Mouse (Mus musculus) ES-E14 (cell line): ENCODE measurements around the gene Ccdc88c.

ENCODE experiments used
- CHD2 ChIP-seq: IDR thresholded peaks from 2 replicates; pipeline ENCODE4 v1.6.1; 2014; ENCODE audit warnings: mild to moderate bottlenecking, low read depth, low read length, inconsistent platforms
- HCFC1 ChIP-seq: IDR thresholded peaks from 2 replicates; pipeline ENCODE4 v1.6.1; 2012; ENCODE audit warnings: low read length, inconsistent platforms, borderline replicate concordance; ENCODE audit not compliant: insufficient read depth
- ZC3H11A ChIP-seq: IDR thresholded peaks from 2 replicates; pipeline ENCODE4 v1.6.1; 2012; ENCODE audit warnings: low read depth, mild to moderate bottlenecking, inconsistent platforms, low read length, borderline replicate concordance
- ZNF384 ChIP-seq: IDR thresholded peaks from 2 replicates; pipeline ENCODE4 v1.6.1; 2012; ENCODE audit warnings: low read depth, low read length, inconsistent platforms

- TF ChIP-seq HCFC1 (no peak), CHD2 (no peak), ZC3H11A (no peak), ZNF384 (no peak)
Observed at GRCm38 (mm10) chr12:100958621-100959592, 69.9 kb downstream of the Ccdc88c start.
